1 mouse cellular context compared by ENCODE assay signal in genomic region chr16:37920842-37921409, GRCm38 (mm10).
TF ChIP-seq lines count a peak whose summit lies in the region.

No protein-coding gene starts in this region.

TF ChIP-seq in CH12.LX, 34 proteins besides CTCF, POLR2A, EP300 and RAD21:
- TF ChIP-seq KAT2A (IDR thresholded peaks at IDR 0.05; ENCODE audit: insufficient replicate concordance, low read length) (no peak), CHD2 (IDR thresholded peaks at IDR 0.05; ENCODE audit: low read length) (no peak), MEF2A (IDR thresholded peaks at IDR 0.05; ENCODE audit: borderline replicate concordance, low read depth, low read length) (no peak), USF2 (conservative IDR thresholded peaks at IDR 0.05; ENCODE audit: low read depth, low read length) (no peak), RCOR1 (conservative IDR thresholded peaks at IDR 0.05; ENCODE audit: low read depth, low read length) (no peak), UBTF (IDR thresholded peaks at IDR 0.05; ENCODE audit: low read depth, low read length) (no peak), MAFK (IDR thresholded peaks at IDR 0.05; ENCODE audit: insufficient replicate concordance, low read length) (no peak), ZMIZ1 (IDR thresholded peaks at IDR 0.05; ENCODE audit: low read depth, low read length) (no peak), ZNF384 (IDR thresholded peaks at IDR 0.05; ENCODE audit: low read depth, low read length) (no peak), POLR2AphosphoS2 (IDR thresholded peaks at IDR 0.05; ENCODE audit: low read depth, low read length) (no peak), NELFE (IDR thresholded peaks at IDR 0.05; ENCODE audit: low read depth, low read length) (no peak), SMC3 (IDR thresholded peaks at IDR 0.05; ENCODE audit: low read depth, low read length) (no peak), SIN3A (IDR thresholded peaks at IDR 0.05; ENCODE audit: low read length) (no peak)
